Mouse (Mus musculus) bone marrow macrophage, adult 2 months (primary cell): ENCODE data around the gene Fkbp6.

Experiments
- CTCF ChIP-seq: IDR thresholded peaks from 2 replicates; pipeline ENCODE4 v1.5.1; 2012; ENCODE audit warnings: low read depth, mild to moderate bottlenecking, low read length, moderate library complexity
- POLR2A ChIP-seq: IDR thresholded peaks from 2 replicates; pipeline ENCODE4 v1.6.1; 2012; ENCODE audit warnings: mild to moderate bottlenecking, low read depth, low read length, borderline replicate concordance

DNA sequence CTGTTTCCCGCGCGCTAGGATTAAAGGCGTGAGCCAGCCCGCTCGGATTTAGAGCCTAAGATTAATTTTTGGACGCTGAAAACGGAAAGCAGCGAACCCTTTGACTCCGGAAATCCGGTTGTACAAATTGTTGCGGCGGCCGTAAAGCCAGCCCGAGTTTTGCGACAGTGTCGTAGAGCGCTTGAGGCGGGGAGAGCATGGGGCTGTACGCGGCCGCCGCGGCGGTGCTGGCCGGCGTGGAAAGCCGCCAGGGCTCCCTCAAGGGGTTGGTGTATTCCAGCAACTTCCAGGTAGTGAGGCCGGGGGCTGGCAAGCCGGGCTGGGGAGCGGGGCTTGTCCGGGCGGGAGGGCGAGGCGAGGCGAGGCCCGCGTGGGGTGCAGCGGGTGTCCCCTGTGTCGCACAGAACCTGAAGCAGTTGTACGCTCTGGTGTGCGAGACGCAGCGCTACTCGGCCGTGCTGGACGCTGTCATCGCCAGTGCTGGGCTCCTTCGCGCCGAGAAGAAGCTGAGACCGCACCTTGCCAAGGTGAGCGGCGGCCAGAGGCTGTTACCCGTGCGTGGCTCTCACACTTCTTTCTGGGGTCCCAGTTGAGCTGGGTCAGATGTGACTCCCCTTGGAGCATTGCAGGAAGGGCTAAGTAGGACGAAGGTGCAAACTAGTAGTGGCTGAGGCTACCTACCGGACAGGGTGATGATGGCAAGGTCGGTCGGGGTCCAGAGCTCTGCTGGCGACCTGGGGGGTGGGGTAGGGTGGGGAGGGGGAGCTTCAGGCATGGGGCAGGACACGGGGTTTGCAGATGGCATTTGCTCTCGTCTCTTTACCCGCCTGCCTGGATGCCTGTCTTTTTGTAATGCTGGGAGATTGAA lies 20.2 kb upstream of the Fkbp6 start, which contains the start of gene Nsun5:
- TF ChIP-seq CTCF, result no peak
- TF ChIP-seq POLR2A, result no peak
